Mouse (Mus musculus) forebrain, embryonic 10.5 days (tissue): ENCODE results near the gene Tgm3. TPM values are rescaled to one million over a fixed set of nuclear protein-coding genes. Genes with fewer than 3 reads are reported as not detected.

Experiments
- DNase-seq: peaks from one replicate; pipeline ENCODE4 v3.0.0-alpha.2; 2017; ENCODE audit warnings: low spot score; ENCODE audit errors: extremely low spot score
- H3K27ac ChIP-seq: fragments of 300-500 bp; sonication (generic); 2 replicates; pipeline ENCODE4 v1.5.1; 2016; ENCODE audit warnings: mild to moderate bottlenecking
- H3K27me3 ChIP-seq: fragments of 300-500 bp; sonication (generic); 2 replicates; pipeline ENCODE4 v1.6.1; 2016; ENCODE audit warnings: mild to moderate bottlenecking; ENCODE audit not compliant: poor library complexity, severe bottlenecking
- H3K36me3 ChIP-seq: fragments of 300-500 bp; sonication (generic); replicated peaks from 2 replicates; pipeline ENCODE4 v1.6.1; 2016; ENCODE audit warnings: mild to moderate bottlenecking, moderate library complexity
- H3K4me1 ChIP-seq: fragments of 300-500 bp; sonication (generic); 2 replicates; pipeline ENCODE4 v1.6.1; 2016
- H3K4me3 ChIP-seq: fragments of 300-500 bp; sonication (generic); 2 replicates; pipeline ENCODE4 v1.5.1; 2016; ENCODE audit warnings: mild to moderate bottlenecking, moderate library complexity
- H3K9me3 ChIP-seq: fragments of 300-500 bp; sonication (generic); 2 replicates; pipeline ENCODE4 v1.6.1; 2016; ENCODE audit warnings: mild to moderate bottlenecking, moderate library complexity
- whole genome bisulfite sequencing: fragments of 180-500 bp; shearing (Covaris S2); methylation state at CpG from one replicate; pipeline ENCODE4 v1.1.7; 2016; 5-methylcytosine and 5-hydroxymethylcytosine counted together
- polyA plus RNA-seq: library from polyadenylated mRNA; unstranded; fragments of >200 nt; fragmentation: Nextera tagmentation; extraction: Ambion mirVana; gene quantifications from 2 replicates; pipeline ENCODE4 v1.2.1, GENCODE M21; 2016

The Tgm3 gene
- not detected in 2 replicates for polyA plus RNA-seq

DNA sequence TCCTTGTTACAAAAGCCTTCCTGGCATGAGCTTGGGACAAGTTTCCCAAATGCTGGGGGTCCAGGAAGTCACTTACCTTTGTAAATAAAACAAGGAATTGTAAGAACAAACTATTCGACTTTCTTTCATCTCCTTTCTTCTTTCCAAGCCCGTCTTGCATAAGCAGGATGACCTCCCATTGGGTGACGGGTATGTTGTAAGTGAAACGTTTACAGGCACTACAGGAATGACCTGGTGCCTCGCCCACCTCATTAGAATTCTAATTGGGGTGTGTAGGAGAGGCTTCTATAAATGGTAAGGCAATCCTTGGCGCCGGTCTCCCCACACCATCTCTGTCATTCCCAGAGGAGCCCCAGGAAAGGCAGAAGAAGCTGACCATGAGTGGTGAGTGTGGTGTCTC lies at the start of gene Tgm3:
Gene Tgm3, plus strand, starts transcription at position 324 of the 400 bp plus-strand sequence.
- no peaks in the 10 kb centered on the region for H3K4me1 ChIP-seq
- WGBS, result 43% methylated on average over 7 of the region's 7 CpGs
- H3K36me3 ChIP-seq, result no peaks in the 10 kb centered on the region
- H3K27me3 ChIP-seq, result peaks cover 8% of the 10 kb centered on the region; the same call in 1 of the 2 replicates
- H3K9me3 ChIP-seq, result no peaks in the 10 kb centered on the region
- no peak within 1 kb of the TSS for H3K27ac ChIP-seq
- DNase-seq, result no peak
- no peak within 1 kb of the TSS for H3K4me3 ChIP-seq

DNA sequence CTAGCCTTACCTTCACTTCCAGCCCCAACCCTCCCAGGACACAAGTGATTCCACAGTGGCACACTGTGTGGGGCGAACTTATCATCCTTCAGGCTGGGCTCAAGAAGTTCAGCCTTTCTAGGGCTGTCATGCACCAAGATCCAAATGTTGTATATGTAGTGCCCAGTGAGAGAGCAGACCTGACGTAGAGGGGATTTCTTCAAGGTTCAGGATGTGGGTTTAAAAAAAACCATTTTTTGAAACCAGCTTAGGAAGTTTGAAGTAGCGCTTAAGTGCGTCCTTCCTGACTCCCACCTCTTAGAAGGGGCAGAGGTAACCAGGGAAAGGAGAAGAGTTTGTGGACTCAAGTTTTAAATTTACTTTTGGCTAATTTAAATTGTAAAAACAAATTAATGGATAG lies 31.5 kb upstream of the Tgm3 start:
- H3K4me3 ChIP-seq, result no peak overlapping the region
- no peaks in the 10 kb centered on the region for H3K36me3 ChIP-seq
- DNase-seq, result no peak
- no peaks in the 10 kb centered on the region for H3K9me3 ChIP-seq
- H3K27ac ChIP-seq, result no peak overlapping the region
- 91% methylated on average over 4 of the region's 4 CpGs for WGBS
- no peaks in the 10 kb centered on the region for H3K27me3 ChIP-seq
- no peaks in the 10 kb centered on the region for H3K4me1 ChIP-seq

DNA sequence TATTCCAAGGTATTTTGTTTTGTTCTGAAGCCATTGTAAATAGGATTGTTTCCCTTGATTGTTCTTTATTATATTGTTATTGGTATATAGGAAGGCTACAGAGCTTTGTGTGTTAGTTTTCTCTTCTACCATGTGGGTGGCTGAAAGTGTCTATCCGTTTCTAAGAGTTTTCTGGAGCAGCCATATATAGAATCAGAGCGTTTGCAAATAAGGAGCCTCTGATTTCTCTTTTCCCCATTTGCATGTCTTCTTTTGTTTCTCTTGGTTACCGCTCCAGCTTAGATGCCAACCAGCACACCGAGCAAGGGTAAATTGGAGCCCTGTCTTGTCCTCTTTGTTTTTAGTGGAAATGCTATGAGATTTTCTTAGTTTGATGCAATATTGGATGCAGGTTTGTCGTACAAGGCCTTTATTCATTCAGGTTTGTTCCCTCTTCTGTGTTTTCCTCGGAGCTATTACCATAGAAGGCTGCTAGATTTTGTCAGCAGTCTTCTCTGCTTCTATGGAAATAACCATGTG lies 24.6 kb upstream of the Tgm3 start:
- 91% methylated on average over 6 of the region's 6 CpGs for WGBS
- no peaks in the 10 kb centered on the region for H3K36me3 ChIP-seq
- DNase-seq, result no peak
- H3K27me3 ChIP-seq, result no peaks in the 10 kb centered on the region
- H3K4me1 ChIP-seq, result no peaks in the 10 kb centered on the region
- no peaks in the 10 kb centered on the region for H3K9me3 ChIP-seq
- H3K27ac ChIP-seq, result no peak overlapping the region
- no peak overlapping the region for H3K4me3 ChIP-seq

DNA sequence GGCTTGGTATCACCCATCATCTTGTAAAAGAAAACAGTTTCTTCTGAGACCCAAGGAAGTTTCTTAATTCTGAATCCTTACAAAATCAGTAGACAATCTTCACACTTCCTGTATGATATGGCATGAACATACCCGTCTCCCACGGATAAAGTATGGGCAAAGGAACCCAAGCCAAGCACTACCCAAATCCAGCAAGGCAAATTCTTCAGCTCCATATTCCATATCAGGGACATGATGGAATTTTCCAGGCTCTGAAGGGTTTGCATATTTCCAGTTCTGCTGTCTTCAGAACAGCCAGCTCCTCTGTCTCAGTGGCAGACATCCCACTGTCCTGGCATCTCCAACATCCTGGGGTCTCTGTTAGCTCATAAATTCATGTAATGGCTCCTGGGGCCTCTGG lies 22.5 kb upstream of the Tgm3 start:
- H3K4me1 ChIP-seq, result no peaks in the 10 kb centered on the region
- H3K9me3 ChIP-seq, result no peaks in the 10 kb centered on the region
- 89% methylated on average over 2 of the region's 2 CpGs for WGBS
- no peaks in the 10 kb centered on the region for H3K27me3 ChIP-seq
- no peak overlapping the region for H3K27ac ChIP-seq
- no peak overlapping the region for H3K4me3 ChIP-seq
- H3K36me3 ChIP-seq, result no peaks in the 10 kb centered on the region
- no peak for DNase-seq

DNA sequence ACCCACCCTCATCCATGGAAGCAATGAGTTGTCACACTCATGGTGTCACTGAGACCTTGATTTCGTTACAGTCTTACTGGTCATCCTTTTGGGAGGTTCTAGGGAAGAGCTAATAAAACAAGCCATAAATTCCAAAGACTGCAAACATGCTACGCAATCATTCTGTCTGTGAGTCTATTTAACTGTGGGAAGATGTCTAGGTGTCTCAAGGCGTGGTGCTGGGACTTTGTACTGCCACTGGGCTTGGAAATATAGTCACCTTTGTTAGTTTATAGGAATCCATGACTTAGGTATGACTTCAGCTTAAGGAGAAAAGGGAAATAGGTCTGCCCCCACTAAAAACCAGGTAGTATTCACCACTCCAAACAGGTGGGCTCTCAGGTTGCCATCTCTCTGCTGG lies 17.7 kb upstream of the Tgm3 start:
- no peaks in the 10 kb centered on the region for H3K9me3 ChIP-seq
- H3K27ac ChIP-seq, result no peak overlapping the region
- H3K27me3 ChIP-seq, result no peaks in the 10 kb centered on the region
- no peak for DNase-seq
- no peak overlapping the region for H3K4me3 ChIP-seq
- 78% methylated on average over 3 of the region's 3 CpGs for WGBS
- H3K36me3 ChIP-seq, result no peaks in the 10 kb centered on the region
- H3K4me1 ChIP-seq, result no peaks in the 10 kb centered on the region

DNA sequence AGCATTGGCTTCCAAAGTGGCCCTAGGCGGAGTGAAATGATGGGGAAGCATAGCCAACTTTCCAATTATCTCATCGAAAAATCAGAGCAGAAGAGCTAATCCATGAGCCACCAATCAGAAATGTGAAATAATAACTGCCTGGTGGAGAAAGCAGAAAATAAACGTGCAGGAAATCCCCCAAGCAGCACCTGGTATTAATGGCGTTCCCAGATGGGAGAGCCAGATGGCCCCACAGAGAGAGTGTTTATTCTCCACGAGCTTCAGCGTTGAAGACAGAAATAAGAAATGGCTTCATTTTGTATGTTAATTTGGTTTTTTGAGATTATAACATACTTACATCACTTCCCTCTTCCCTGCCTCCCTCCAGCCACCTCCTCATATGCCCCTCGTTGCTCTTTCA lies 13.7 kb upstream of the Tgm3 start:
- Histone ChIP-seq H3K27ac (no peak overlapping the region), H3K36me3 (no peaks in the 10 kb centered on the region), H3K9me3 (no peaks in the 10 kb centered on the region), H3K27me3 (no peaks in the 10 kb centered on the region), H3K4me1 (no peaks in the 10 kb centered on the region), H3K4me3 (no peak overlapping the region)
- no peak for DNase-seq
- WGBS, result 90% methylated on average over 7 of the region's 7 CpGs

DNA sequence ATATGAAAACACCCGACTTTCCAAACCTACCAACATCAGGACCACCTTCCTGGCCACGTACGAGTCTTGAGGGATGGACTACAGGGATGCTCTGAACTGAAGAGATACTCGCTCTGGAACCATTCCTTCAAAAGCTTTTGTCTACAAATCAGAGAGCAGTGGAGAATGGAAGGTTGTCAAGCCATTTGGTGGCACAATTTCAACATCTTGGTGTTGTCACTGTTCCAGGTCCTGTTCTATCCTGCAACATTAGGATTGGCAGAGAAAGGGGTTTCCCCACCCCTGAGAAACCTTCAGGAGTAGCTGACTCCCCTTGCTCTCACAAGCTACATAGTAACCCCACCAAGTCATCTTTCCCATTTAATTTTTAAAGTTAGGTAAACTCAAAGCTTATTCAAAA lies 12.9 kb upstream of the Tgm3 start:
- H3K27ac ChIP-seq, result no peak overlapping the region
- DNase-seq, result no peak
- no peaks in the 10 kb centered on the region for H3K4me1 ChIP-seq
- H3K9me3 ChIP-seq, result no peaks in the 10 kb centered on the region
- no peak overlapping the region for H3K4me3 ChIP-seq
- H3K36me3 ChIP-seq, result no peaks in the 10 kb centered on the region
- no peaks in the 10 kb centered on the region for H3K27me3 ChIP-seq
- 83% methylated on average over 4 of the region's 4 CpGs for WGBS

DNA sequence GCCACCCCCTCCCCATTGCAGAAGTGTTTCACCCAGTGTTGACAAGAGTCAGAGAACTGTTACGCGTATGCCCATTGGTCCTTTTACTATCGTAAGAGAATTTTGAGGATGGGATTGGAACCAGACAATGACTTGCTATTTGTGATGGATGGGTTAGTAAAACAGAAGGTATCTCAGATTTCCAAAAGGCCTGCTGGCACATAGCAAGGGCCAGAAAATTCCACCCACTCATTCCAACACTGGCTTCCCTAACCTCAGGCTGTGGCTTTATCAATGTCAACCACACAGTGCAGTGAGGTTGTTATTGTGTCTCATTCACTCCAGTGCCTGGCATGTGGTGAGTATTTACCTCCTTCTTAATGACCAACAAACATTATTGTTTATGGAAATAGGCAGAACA lies 11.5 kb upstream of the Tgm3 start:
- H3K4me1 ChIP-seq, result no peaks in the 10 kb centered on the region
- H3K9me3 ChIP-seq, result no peaks in the 10 kb centered on the region
- 96% methylated on average over 3 of the region's 3 CpGs for WGBS
- no peak overlapping the region for H3K4me3 ChIP-seq
- H3K27me3 ChIP-seq, result no peaks in the 10 kb centered on the region
- no peak for DNase-seq
- no peaks in the 10 kb centered on the region for H3K36me3 ChIP-seq
- no peak overlapping the region for H3K27ac ChIP-seq

DNA sequence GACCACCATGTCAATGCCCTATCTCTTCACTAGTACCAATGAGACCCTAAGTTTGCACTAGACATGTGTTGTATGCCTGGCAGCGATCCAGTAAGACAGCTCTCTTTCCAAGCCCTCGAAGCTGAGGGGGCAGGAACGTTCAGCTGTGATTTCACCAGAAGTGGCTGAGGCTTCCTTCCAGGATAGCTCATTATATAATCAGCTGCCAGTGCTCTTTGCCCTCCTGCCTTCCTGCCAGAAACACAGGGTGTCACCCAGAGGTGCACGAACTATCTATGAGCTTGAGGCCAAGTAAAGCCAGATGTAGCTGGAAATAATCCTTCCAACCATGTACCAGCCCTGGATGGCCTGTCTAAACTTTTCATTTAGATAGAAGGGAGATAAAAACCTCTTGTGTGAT lies 8.1 kb upstream of the Tgm3 start:
- H3K36me3 ChIP-seq, result no peaks in the 10 kb centered on the region
- DNase-seq, result no peak
- H3K4me1 ChIP-seq, result no peaks in the 10 kb centered on the region
- no peak overlapping the region for H3K27ac ChIP-seq
- H3K9me3 ChIP-seq, result no peaks in the 10 kb centered on the region
- 84% methylated on average over 4 of the region's 4 CpGs for WGBS
- H3K4me3 ChIP-seq, result no peak overlapping the region
- no peaks in the 10 kb centered on the region for H3K27me3 ChIP-seq

DNA sequence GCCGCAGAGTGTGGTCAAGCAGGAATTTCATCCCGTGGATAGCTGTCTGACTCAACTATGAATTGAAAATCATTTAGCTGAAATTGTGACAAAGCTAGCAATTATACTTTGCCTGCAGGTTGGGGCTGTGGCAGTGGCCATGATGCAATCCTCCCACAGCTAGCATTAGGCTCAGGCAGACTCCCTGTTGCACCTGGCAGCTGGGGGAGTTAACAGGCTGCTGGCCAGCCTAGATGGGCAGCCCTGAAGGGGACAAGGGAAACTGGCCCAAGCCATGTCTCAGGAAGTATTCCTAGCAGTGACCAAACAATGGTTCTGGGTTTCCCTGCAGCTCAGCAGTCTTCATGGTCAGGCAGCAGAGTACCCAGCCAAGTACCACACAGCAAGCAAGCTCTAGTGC lies 2.8 kb upstream of the Tgm3 start:
- no peak overlapping the region for H3K27ac ChIP-seq
- H3K4me1 ChIP-seq, result no peaks in the 10 kb centered on the region
- 84% methylated on average over 2 of the region's 2 CpGs for WGBS
- no peaks in the 10 kb centered on the region for H3K27me3 ChIP-seq
- no peak for DNase-seq
- H3K36me3 ChIP-seq, result no peaks in the 10 kb centered on the region
- H3K9me3 ChIP-seq, result no peaks in the 10 kb centered on the region
- H3K4me3 ChIP-seq, result no peak overlapping the region

DNA sequence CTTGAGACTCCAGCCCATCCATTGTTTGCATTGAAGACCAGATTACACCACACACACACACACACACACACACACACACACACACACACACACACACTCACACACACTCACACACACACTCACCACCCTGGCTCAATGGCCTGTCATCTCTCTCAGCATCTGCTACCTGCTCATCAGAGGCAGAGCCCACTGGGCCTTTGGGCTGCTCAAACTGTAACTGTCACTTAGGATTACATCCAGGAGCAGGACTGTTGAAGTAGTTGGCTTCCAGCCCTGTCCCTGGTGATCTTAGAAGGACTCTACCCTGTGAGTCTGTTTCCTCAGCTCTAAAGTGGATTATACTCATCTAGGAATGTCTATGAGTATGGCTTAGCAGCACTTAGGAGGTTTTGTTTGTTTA lies 1.5 kb downstream of the Tgm3 start:
- Histone ChIP-seq H3K4me1 (peaks cover 7% of the 10 kb centered on the region), H3K4me3 (no peak overlapping the region), H3K27me3 (peaks cover 8% of the 10 kb centered on the region; the same call in 1 of the 2 replicates), H3K9me3 (no peaks in the 10 kb centered on the region), H3K27ac (no peak overlapping the region), H3K36me3 (no peaks in the 10 kb centered on the region)
- DNase-seq, result no peak

DNA sequence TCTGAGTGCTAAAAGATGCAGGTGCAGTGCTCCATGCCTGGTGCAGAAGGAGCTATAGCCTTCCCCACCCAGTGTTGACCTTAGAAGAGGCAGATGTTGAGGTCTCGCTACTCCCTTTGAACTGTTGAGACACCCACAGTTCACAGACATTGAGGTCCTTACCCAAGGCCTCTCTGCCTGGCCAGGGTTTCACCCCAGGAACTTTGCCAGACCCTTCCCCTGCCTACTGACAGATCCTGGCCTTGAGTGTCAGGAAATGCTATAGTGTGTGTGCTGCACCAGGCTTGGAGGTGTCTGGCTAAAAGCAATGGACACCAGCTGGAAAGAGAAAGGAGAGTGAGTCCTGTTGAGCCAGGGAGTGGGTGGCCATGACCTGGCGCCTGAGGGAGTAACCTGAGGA lies 3.0 kb downstream of the Tgm3 start:
- WGBS, result 88% methylated on average over 2 of the region's 2 CpGs
- no peak for DNase-seq

DNA sequence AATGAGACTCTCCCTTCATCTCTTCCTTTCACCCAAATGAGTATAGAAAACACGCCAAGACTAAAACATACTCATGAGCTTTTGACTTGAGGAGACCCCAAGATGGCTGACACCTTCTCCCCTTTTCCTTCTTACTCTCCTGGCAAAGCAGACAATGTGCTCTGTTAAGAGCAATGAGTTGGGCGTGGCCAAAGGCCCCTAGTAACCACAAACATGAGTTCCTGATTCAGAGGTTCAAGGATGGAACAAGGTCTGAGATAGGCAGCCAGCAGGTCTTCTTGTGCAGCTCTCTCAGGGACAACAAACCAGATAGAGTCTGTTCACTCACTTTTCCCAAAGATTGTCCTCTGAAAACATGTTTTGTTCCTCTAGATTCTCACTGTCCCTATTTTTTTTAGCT lies 5.9 kb downstream of the Tgm3 start:
- WGBS, result 84% methylated on average over 2 of the region's 2 CpGs
- H3K9me3 ChIP-seq, result no peaks in the 10 kb centered on the region
- H3K27ac ChIP-seq, result no peak overlapping the region
- no peak for DNase-seq
- H3K27me3 ChIP-seq, result peaks cover 8% of the 10 kb centered on the region; the same call in 1 of the 2 replicates
- H3K4me3 ChIP-seq, result no peak overlapping the region
- peaks cover 17% of the 10 kb centered on the region for H3K4me1 ChIP-seq
- H3K36me3 ChIP-seq, result no peaks in the 10 kb centered on the region

More for the DNA sequence above, 3.0 kb downstream of the Tgm3 start:
- Histone ChIP-seq H3K27me3 (peaks cover 8% of the 10 kb centered on the region; the same call in 1 of the 2 replicates), H3K4me1 (peaks cover 17% of the 10 kb centered on the region), H3K27ac (no peak overlapping the region), H3K4me3 (no peak overlapping the region), H3K9me3 (no peaks in the 10 kb centered on the region), H3K36me3 (no peaks in the 10 kb centered on the region)

DNA sequence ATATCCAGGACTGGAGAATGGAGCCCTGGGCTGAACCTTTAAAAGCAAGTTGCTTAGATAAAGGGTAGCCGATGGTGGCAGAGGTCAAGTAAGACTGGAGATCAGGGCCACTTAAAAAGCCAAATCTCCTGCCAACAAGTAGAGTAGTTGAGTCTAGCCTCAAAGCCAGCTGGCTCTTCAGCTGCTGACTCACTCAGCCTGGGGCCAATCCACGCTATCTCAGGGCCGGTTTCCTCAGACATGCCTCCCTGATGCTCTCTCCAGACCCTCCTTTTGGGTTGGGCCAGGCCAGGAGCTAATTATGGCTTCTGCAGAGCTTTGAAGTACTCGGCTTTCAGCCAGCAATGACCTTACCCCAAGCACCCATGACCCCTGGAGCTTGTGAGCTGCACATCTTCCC lies 15.7 kb downstream of the Tgm3 start:
- H3K27me3 ChIP-seq, result no peaks in the 10 kb centered on the region
- DNase-seq, result no peak
- no peak overlapping the region for H3K4me3 ChIP-seq
- no peak overlapping the region for H3K27ac ChIP-seq
- H3K4me1 ChIP-seq, result no peaks in the 10 kb centered on the region
- no peaks in the 10 kb centered on the region for H3K9me3 ChIP-seq
- WGBS, result 84% methylated on average over 4 of the region's 4 CpGs
- H3K36me3 ChIP-seq, result no peaks in the 10 kb centered on the region
